Mouse (Mus musculus): ENCODE results near the gene Creg2. TPM values are rescaled to one million over a fixed set of nuclear protein-coding genes. Genes with fewer than 3 reads are reported as not detected.
"Not testable (repeated sequence)": the region's sequence is repeated elsewhere in the genome, so short reads cannot be mapped to it uniquely, and the experiment has no call there.

The Creg2 gene
- polyA plus RNA-seq, 1 experiment from 2014 or later = 0.47 TPM

DNA sequence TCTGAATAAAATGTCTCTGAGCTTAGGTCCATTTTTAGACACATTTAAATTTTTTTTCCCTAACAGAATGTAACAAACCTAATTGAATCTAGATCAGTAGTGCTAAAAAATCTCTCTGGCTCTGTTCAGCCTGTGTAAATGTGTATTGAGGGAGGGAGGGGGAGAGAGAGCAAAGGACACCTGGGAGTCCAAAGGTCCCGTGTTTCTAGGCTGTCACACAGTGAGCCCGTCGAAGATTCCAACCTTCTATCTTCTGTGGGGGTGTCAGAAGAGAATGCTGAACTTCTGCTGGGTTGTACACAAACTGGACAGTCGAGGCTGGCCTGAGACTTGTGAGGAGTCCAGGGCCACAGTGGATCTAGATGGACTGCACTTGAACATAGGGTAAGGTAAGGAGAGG, 59.2 kb downstream of the Creg2 start:
- H3K4me3 ChIP-seq (replicated peaks) = no peak overlapping the region

DNA sequence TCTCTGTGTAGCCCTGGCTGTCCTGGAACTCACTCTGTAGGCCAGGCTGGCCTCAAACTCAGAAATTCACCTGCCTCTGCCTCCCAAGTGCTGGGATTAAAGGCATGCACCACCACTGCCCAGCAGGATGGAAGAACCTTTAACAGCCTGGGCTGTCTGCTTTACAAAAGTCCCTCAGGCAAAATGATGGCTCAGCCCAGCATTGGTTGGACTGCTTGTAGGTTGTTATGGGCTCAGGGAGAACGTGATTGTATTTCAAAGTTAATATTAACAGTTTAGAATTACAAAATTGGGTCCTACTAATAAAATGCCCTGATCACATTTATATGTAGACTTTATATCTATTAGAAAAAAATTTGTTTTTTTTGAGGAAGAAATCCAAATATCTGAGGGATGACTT, 59.7 kb downstream of the Creg2 start:
- H3K4me3 ChIP-seq (replicated peaks); H3K4me2 ChIP-seq (replicated peaks); H3K36me3 ChIP-seq; H3K9ac ChIP-seq; H3K9me3 ChIP-seq (replicated peaks); H3K4me1 ChIP-seq; ATAC-seq (ENCODE audit: insufficient number of reproducible peaks, low FRiP score, low TSS enrichment, low read depth); H3K27ac ChIP-seq (replicated peaks); H3K27me3 ChIP-seq: not testable (repeated sequence)
- WGBS = 50% methylated on average over 1 of the region's 1 CpGs

More for the DNA sequence above, 59.2 kb downstream of the Creg2 start:
- Histone ChIP-seq H3K9me3 (replicated peaks) (no peaks in the 10 kb centered on the region), H3K36me3 (no peaks in the 10 kb centered on the region), H3K9ac (no peak overlapping the region), H3K27ac (replicated peaks) (no peak overlapping the region), H3K4me1 (no peaks in the 10 kb centered on the region), H3K27me3 (no peaks in the 10 kb centered on the region), H3K4me2 (replicated peaks) (no peak overlapping the region)
- WGBS = 73% methylated on average over 4 of the region's 4 CpGs
- no peak for ATAC-seq (ENCODE audit: insufficient number of reproducible peaks, low FRiP score, low TSS enrichment, low read depth)

DNA sequence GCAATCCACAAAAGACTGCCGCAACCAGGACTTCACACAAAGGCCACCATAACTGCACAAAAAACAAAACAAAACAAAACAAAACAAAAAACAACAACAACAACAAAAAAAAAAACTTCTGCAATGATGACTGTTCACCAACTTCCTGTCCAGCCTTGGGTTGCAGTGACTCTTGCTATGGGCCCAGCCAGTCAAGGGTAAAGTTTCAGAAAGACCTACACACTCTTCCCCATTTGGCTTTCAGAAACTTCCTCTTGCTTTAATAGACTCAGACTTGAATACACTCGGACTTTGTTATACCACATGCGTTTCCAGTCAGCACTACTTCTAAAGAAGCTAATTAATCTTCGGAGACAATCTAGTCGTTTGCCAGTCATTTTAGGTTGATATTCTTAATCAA, 61.1 kb downstream of the Creg2 start:
- no peak overlapping the region for H3K4me3 ChIP-seq (replicated peaks)
- no peak overlapping the region for H3K9ac ChIP-seq
- H3K4me2 ChIP-seq (replicated peaks) = no peak overlapping the region
- no peaks in the 10 kb centered on the region for H3K4me1 ChIP-seq
- H3K36me3 ChIP-seq = no peaks in the 10 kb centered on the region
- no peak for ATAC-seq (ENCODE audit: insufficient number of reproducible peaks, low FRiP score, low TSS enrichment, low read depth)
- no peak overlapping the region for H3K27ac ChIP-seq (replicated peaks)
- no peaks in the 10 kb centered on the region for H3K9me3 ChIP-seq (replicated peaks)
- 71% methylated on average over 5 of the region's 5 CpGs for WGBS
- no peaks in the 10 kb centered on the region for H3K27me3 ChIP-seq

DNA sequence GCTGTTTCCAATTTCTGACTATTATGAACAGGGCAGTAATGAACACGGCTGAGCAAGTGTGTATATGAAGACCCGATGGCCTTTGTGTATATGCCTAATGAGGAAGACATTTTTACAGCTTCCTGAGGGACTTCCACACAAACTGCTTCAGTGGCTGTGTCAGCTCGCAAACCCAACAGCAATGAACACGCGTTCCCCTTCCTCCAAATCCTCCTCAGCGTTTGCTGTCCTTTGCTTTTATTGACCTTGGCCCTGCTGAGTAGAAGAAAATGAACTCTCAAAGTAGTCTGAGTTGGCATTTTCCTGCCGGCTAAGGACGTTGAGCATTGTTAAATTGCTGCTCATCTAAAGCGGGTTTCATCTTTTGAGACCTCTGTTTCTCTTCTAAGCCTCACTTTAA, 65.9 kb downstream of the Creg2 start:
- Histone ChIP-seq H3K9me3 (replicated peaks) (no peaks in the 10 kb centered on the region), H3K4me2 (replicated peaks) (no peak overlapping the region), H3K27me3 (no peaks in the 10 kb centered on the region), H3K27ac (replicated peaks) (no peak overlapping the region), H3K4me1 (no peaks in the 10 kb centered on the region), H3K9ac (no peak overlapping the region), H3K36me3 (no peaks in the 10 kb centered on the region), H3K4me3 (replicated peaks) (no peak overlapping the region)
- no peak for ATAC-seq (ENCODE audit: insufficient number of reproducible peaks, low FRiP score, low TSS enrichment, low read depth)
- 82% methylated on average over 9 of the region's 9 CpGs for WGBS

- no peak for ATAC-seq (ENCODE audit: insufficient number of reproducible peaks, low FRiP score, low TSS enrichment, low read depth)
- WGBS = 88% methylated on average over 9 of the region's 9 CpGs
- no peak overlapping the region for H3K9ac ChIP-seq
- H3K36me3 ChIP-seq = no peaks in the 10 kb centered on the region
- no peak overlapping the region for H3K4me3 ChIP-seq (replicated peaks)
- no peak overlapping the region for H3K27ac ChIP-seq (replicated peaks)
- H3K4me2 ChIP-seq (replicated peaks) = no peak overlapping the region
- no peaks in the 10 kb centered on the region for H3K27me3 ChIP-seq
- no peaks in the 10 kb centered on the region for H3K4me1 ChIP-seq
- no peaks in the 10 kb centered on the region for H3K9me3 ChIP-seq (replicated peaks)
These were observed 68.1 kb downstream of the Creg2 start for GRCm38 (mm10) chr1:39583173-39583572.

- Histone ChIP-seq H3K9me3 (replicated peaks) (no peaks in the 10 kb centered on the region), H3K4me1 (peaks cover 5% of the 10 kb centered on the region; the same call in 1 of the 2 replicates), H3K36me3 (no peaks in the 10 kb centered on the region), H3K9ac (no peak overlapping the region), H3K4me2 (replicated peaks) (no peak overlapping the region), H3K4me3 (replicated peaks) (no peak overlapping the region), H3K27ac (replicated peaks) (no peak overlapping the region), H3K27me3 (no peaks in the 10 kb centered on the region)
- ATAC-seq (ENCODE audit: insufficient number of reproducible peaks, low FRiP score, low TSS enrichment, low read depth) = no peak
- WGBS = 76% methylated on average over 2 of the region's 3 CpGs
These were observed 70.1 kb downstream of the Creg2 start for GRCm38 (mm10) chr1:39581215-39581614.

DNA sequence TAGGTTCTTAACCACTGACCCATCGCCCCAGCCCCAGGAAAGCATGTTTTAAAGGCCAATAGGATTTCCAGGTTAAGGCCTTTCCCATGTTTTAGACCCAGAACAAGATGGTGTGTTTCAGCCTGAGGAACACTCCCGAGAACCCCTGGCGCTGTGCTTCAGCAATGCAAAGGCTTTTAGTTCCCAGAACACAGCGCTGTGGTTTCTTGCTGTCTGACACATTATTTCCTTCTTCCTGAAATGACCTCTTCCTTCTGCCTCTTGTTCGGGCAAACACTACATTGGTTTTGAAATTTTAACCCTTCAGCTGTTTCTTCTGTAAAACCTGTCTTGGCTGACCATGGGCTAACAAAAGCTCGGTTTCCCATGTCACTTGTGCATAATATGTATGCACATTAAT, 72.1 kb downstream of the Creg2 start:
- ATAC-seq (ENCODE audit: insufficient number of reproducible peaks, low FRiP score, low TSS enrichment, low read depth) = no peak
- H3K9me3 ChIP-seq (replicated peaks) = no peaks in the 10 kb centered on the region
- H3K4me2 ChIP-seq (replicated peaks) = no peak overlapping the region

GRCm38 (mm10) chr1:39578446-39578845, 72.8 kb downstream of the Creg2 start:
- H3K4me2 ChIP-seq (replicated peaks) = no peak overlapping the region
- H3K9me3 ChIP-seq (replicated peaks) = no peaks in the 10 kb centered on the region
- no peak for ATAC-seq (ENCODE audit: insufficient number of reproducible peaks, low FRiP score, low TSS enrichment, low read depth)
- 63% methylated on average over 5 of the region's 5 CpGs for WGBS
- no peaks in the 10 kb centered on the region for H3K36me3 ChIP-seq
- no peak overlapping the region for H3K4me3 ChIP-seq (replicated peaks)
- peaks cover 22% of the 10 kb centered on the region for H3K4me1 ChIP-seq
- no peaks in the 10 kb centered on the region for H3K27me3 ChIP-seq
- peak overlapping the region; percentile 100; the same call in 1 of the 2 replicates for H3K27ac ChIP-seq (replicated peaks)
- H3K9ac ChIP-seq = no peak overlapping the region

More for the DNA sequence above, 72.1 kb downstream of the Creg2 start:
- no peaks in the 10 kb centered on the region for H3K36me3 ChIP-seq
- H3K4me3 ChIP-seq (replicated peaks) = no peak overlapping the region
- H3K4me1 ChIP-seq = peaks cover 22% of the 10 kb centered on the region
- H3K27ac ChIP-seq (replicated peaks) = no peak overlapping the region
- H3K9ac ChIP-seq = no peak overlapping the region
- no peaks in the 10 kb centered on the region for H3K27me3 ChIP-seq
- WGBS = 66% methylated on average over 6 of the region's 6 CpGs

DNA sequence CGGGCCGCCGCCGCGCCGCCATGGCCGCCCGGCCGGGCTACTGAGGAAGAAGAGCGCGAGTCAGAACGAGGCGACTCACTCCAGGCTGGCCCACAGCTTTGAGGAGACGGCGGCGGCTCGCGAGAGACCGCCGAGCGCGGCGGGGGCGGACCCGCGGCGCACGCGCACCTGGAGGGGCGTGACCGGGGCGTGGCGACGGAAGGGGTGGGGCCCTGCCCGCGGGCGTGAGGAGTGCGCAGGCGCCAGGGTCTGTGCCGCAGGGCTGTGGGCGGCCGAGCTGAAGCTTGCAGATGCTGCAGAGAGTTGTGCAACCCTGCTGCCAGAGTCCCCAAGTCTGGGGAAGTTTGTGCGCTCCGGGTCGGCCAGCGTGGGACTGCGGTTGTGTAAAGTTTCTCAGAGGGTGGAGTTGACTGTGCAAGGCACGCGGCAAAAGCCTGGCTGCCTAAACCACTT, 74.0 kb downstream of the Creg2 start, which contains the start of gene Rnf149:
Gene Rnf149 (minus strand): TSS at position 153 of the 453 bp plus-strand sequence.
- peak within 1 kb of the TSS; percentile 93 for H3K9ac ChIP-seq
- H3K4me2 ChIP-seq (replicated peaks) = peak within 1 kb of the TSS; percentile 62
- H3K4me3 ChIP-seq (replicated peaks) = peak within 1 kb of the TSS; percentile 96
- under 1% methylated on average over 49 of the region's 49 CpGs for WGBS
- no peaks in the 10 kb centered on the region for H3K27me3 ChIP-seq
- peaks cover 25% of the 10 kb centered on the region for H3K4me1 ChIP-seq
- ATAC-seq (ENCODE audit: insufficient number of reproducible peaks, low FRiP score, low TSS enrichment, low read depth) = peak; percentile 96
- no peaks in the 10 kb centered on the region for H3K36me3 ChIP-seq
- no peaks in the 10 kb centered on the region for H3K9me3 ChIP-seq (replicated peaks)
- peak within 1 kb of the TSS; percentile 100 for H3K27ac ChIP-seq (replicated peaks)

GRCm38 (mm10) chr1:39576431-39577243, 74.6 kb downstream of the Creg2 start:
- no peaks in the 10 kb centered on the region for H3K36me3 ChIP-seq
- H3K9ac ChIP-seq = peak overlapping the region; percentile 93
- no peaks in the 10 kb centered on the region for H3K27me3 ChIP-seq
- H3K4me1 ChIP-seq = peaks cover 27% of the 10 kb centered on the region
- peak overlapping the region; percentile 62 for H3K4me2 ChIP-seq (replicated peaks)
- under 1% methylated on average over 88 of the region's 88 CpGs for WGBS
- H3K27ac ChIP-seq (replicated peaks) = peak overlapping the region; percentile 100
- peak overlapping the region; percentile 96 for H3K4me3 ChIP-seq (replicated peaks)
- no peaks in the 10 kb centered on the region for H3K9me3 ChIP-seq (replicated peaks)
- ATAC-seq (ENCODE audit: insufficient number of reproducible peaks, low FRiP score, low TSS enrichment, low read depth) = peak; percentile 81

GRCm38 (mm10) chr1:39575778-39576375, 75.4 kb downstream of the Creg2 start:
- Histone ChIP-seq H3K4me2 (replicated peaks) (peak overlapping the region; percentile 62), H3K27ac (replicated peaks) (peak overlapping the region; percentile 100), H3K4me1 (peaks cover 27% of the 10 kb centered on the region), H3K9me3 (replicated peaks) (no peaks in the 10 kb centered on the region), H3K9ac (peak overlapping the region; percentile 93), H3K27me3 (no peaks in the 10 kb centered on the region), H3K4me3 (replicated peaks) (peak overlapping the region; percentile 96), H3K36me3 (no peaks in the 10 kb centered on the region)
- 7% methylated on average over 8 of the region's 8 CpGs for WGBS
- no peak for ATAC-seq (ENCODE audit: insufficient number of reproducible peaks, low FRiP score, low TSS enrichment, low read depth)
